Mouse (Mus musculus) embryonic facial prominence, embryonic 14.5 days (tissue): ENCODE results near the gene Sun2. TPM values are rescaled to one million over a fixed set of nuclear protein-coding genes. Genes with fewer than 3 reads are reported as not detected.
A peak's percentile ranks its signal among the peaks of the same experiment; 100 is the strongest.

ENCODE experiments used
- ATAC-seq: fragments of 200-750 bp; cut with Nextera tagmentation; 2 replicates; pipeline ENCODE4 v1.8.0; 2017; ENCODE audit warnings: low read depth, moderate number of reproducible peaks, moderate TSS enrichment
- DNase-seq: peaks from one replicate; pipeline ENCODE4 v3.0.0-alpha.2; 2015; ENCODE audit warnings: low spot score
- H3K27ac ChIP-seq: fragments of 300-500 bp; sonication (generic); replicated peaks from 2 replicates; pipeline ENCODE4 v1.5.1; 2014; ENCODE audit warnings: low read depth, mild to moderate bottlenecking, low read length, moderate library complexity
- H3K27me3 ChIP-seq: fragments of 300-500 bp; sonication (generic); replicated peaks from 2 replicates; pipeline ENCODE4 v1.6.1; 2014; ENCODE audit warnings: low read length; ENCODE audit not compliant: control insufficient read depth, insufficient read depth
- H3K36me3 ChIP-seq: fragments of 300-500 bp; sonication (generic); 2 replicates; pipeline ENCODE4 v1.6.1; 2014; ENCODE audit warnings: low read length, mixed read lengths; ENCODE audit not compliant: control insufficient read depth, insufficient read depth
- H3K4me1 ChIP-seq: fragments of 300-500 bp; sonication (generic); 2 replicates; pipeline ENCODE4 v1.6.1; 2014; ENCODE audit warnings: antibody characterized with exemption, low read length; ENCODE audit not compliant: control insufficient read depth, insufficient read depth
- H3K4me2 ChIP-seq: fragments of 300-500 bp; sonication (generic); 2 replicates; pipeline ENCODE4 v1.6.1; 2014; ENCODE audit warnings: low read depth, mild to moderate bottlenecking, low read length, moderate library complexity, mixed read lengths
- H3K4me3 ChIP-seq: fragments of 300-500 bp; sonication (generic); 2 replicates; pipeline ENCODE4 v1.5.1; 2014; ENCODE audit warnings: low read depth, mild to moderate bottlenecking, low read length
- H3K9ac ChIP-seq: fragments of 300-500 bp; sonication (generic); 2 replicates; pipeline ENCODE4 v1.6.1; 2014; ENCODE audit warnings: low read depth, mild to moderate bottlenecking, low read length, moderate library complexity, mixed read lengths
- H3K9me3 ChIP-seq: fragments of 300-500 bp; sonication (generic); 2 replicates; pipeline ENCODE4 v1.6.1; 2016; ENCODE audit warnings: low read length; ENCODE audit not compliant: control insufficient read depth
- WGBS: fragments of 180-500 bp; shearing (Covaris S2); extraction: QIAGEN DNeasy Blood & Tissue Kit; methylation state at CpG from one replicate; pipeline ENCODE4 v1.1.7; 2014; 5-methylcytosine and 5-hydroxymethylcytosine counted together
- polyA plus RNA-seq: library from polyadenylated mRNA; unstranded; fragments of >200 nt; fragmentation: Nextera tagmentation; extraction: Ambion mirVana; gene quantifications from 2 replicates; pipeline ENCODE4 v1.2.1, GENCODE M21; 2014

The Sun2 gene
- polyA plus RNA-seq, 1 experiment from 2014 or later, result 5.9 TPM

GRCm38 (mm10) chr15:79691023-79691508, 51.3 kb downstream of the Sun2 start:
- Histone ChIP-seq H3K4me2 (peak overlapping the region; percentile 97), H3K9me3 (no peaks in the 10 kb centered on the region), H3K4me3 (peak overlapping the region; percentile 96), H3K27ac (peak overlapping the region; percentile 80), H3K27me3 (no peaks in the 10 kb centered on the region), H3K9ac (peak overlapping the region; percentile 95), H3K36me3 (peaks cover 16% of the 10 kb centered on the region; the same call in 1 of the 2 replicates), H3K4me1 (peaks cover 21% of the 10 kb centered on the region)
- WGBS, result 0% methylated on average over 4 of the region's 53 CpGs
- no peak for DNase-seq
- peak; percentile 5 for ATAC-seq

- Histone ChIP-seq H3K9ac (peak within 1 kb of the TSS; percentile 95), H3K9me3 (no peaks in the 10 kb centered on the region), H3K27ac (peak within 1 kb of the TSS; percentile 80), H3K4me2 (peak within 1 kb of the TSS; percentile 97), H3K36me3 (peaks cover 13% of the 10 kb centered on the region; the same call in 1 of the 2 replicates), H3K4me3 (peak within 1 kb of the TSS; percentile 96), H3K4me1 (peaks cover 27% of the 10 kb centered on the region), H3K27me3 (no peaks in the 10 kb centered on the region)
- ATAC-seq (peak; percentile 97), DNase-seq (peak; percentile 100)
- WGBS, result 0% methylated on average over 33 of the region's 45 CpGs
Measured at GRCm38 (mm10) chr15:79690426-79691022, 51.8 kb downstream of the Sun2 start, which contains the start of gene Gtpbp1. TSS of gene Gtpbp1 (plus strand) at chr15:79690845.

GRCm38 (mm10) chr15:79689662-79690425, 52.5 kb downstream of the Sun2 start:
- Histone ChIP-seq H3K9me3 (no peaks in the 10 kb centered on the region), H3K27ac (no peak overlapping the region; the same call in 1 of the 2 replicates), H3K4me3 (peak overlapping the region; percentile 96), H3K27me3 (no peaks in the 10 kb centered on the region), H3K9ac (0 out of 2 replicates have a peak overlapping the region, but pooled peaks have one; percentile 32), H3K36me3 (0 out of 2 replicates have a peak, but pooled peaks cover 7% of the 10 kb centered on the region), H3K4me1 (peaks cover 34% of the 10 kb centered on the region), H3K4me2 (peak overlapping the region; percentile 63)
- DNase-seq (no peak), ATAC-seq (no peak)
- 13% methylated on average over 24 of the region's 24 CpGs for WGBS

GRCm38 (mm10) chr15:79688268-79688956, 53.9 kb downstream of the Sun2 start:
- H3K27ac ChIP-seq, result peak overlapping the region; percentile 94
- no peak for ATAC-seq
- 2% methylated on average over 8 of the region's 8 CpGs for WGBS
- H3K36me3 ChIP-seq, result no peaks in the 10 kb centered on the region
- H3K4me3 ChIP-seq, result peak overlapping the region; percentile 72
- peaks cover 48% of the 10 kb centered on the region for H3K4me1 ChIP-seq
- H3K9ac ChIP-seq, result peak overlapping the region; percentile 95
- H3K4me2 ChIP-seq, result peak overlapping the region; percentile 88
- H3K27me3 ChIP-seq, result no peaks in the 10 kb centered on the region
- no peak for DNase-seq
- H3K9me3 ChIP-seq, result no peaks in the 10 kb centered on the region

- peak within 1 kb of the TSS; percentile 88 for H3K4me2 ChIP-seq
- H3K27me3 ChIP-seq, result no peaks in the 10 kb centered on the region
- ATAC-seq (peak; percentile 53), DNase-seq (peak; percentile 96)
- H3K9ac ChIP-seq, result peak within 1 kb of the TSS; percentile 95
- H3K4me1 ChIP-seq, result peaks cover 48% of the 10 kb centered on the region
- H3K4me3 ChIP-seq, result peak within 1 kb of the TSS; percentile 72
- 0% methylated on average over 17 of the region's 72 CpGs for WGBS
- H3K27ac ChIP-seq, result peak within 1 kb of the TSS; percentile 94
- no peaks in the 10 kb centered on the region for H3K9me3 ChIP-seq
- no peaks in the 10 kb centered on the region for H3K36me3 ChIP-seq
Measured at GRCm38 (mm10) chr15:79687646-79688267, 54.6 kb downstream of the Sun2 start, which contains the start of gene Josd1. TSS of gene Josd1 (minus strand) at chr15:79687919.

- Histone ChIP-seq H3K4me2 (peak overlapping the region; percentile 88), H3K27me3 (no peaks in the 10 kb centered on the region), H3K4me3 (peak overlapping the region; percentile 72), H3K36me3 (no peaks in the 10 kb centered on the region), H3K4me1 (peaks cover 46% of the 10 kb centered on the region), H3K9ac (peak overlapping the region; percentile 95), H3K27ac (peak overlapping the region; percentile 94), H3K9me3 (no peaks in the 10 kb centered on the region)
- ATAC-seq, result no peak
- WGBS, result under 1% methylated on average over 24 of the region's 33 CpGs
- peak; percentile 33 for DNase-seq
Measured at GRCm38 (mm10) chr15:79687175-79687574, 55.2 kb downstream of the Sun2 start.

GRCm38 (mm10) chr15:79686046-79686869, 56.1 kb downstream of the Sun2 start:
- Histone ChIP-seq H3K4me1 (peaks cover 39% of the 10 kb centered on the region), H3K9ac (peak overlapping the region; percentile 95), H3K36me3 (no peaks in the 10 kb centered on the region), H3K9me3 (no peaks in the 10 kb centered on the region), H3K4me2 (peak overlapping the region; percentile 88), H3K4me3 (peak overlapping the region; percentile 72), H3K27ac (peak overlapping the region; percentile 94; the same call in 1 of the 2 replicates), H3K27me3 (no peaks in the 10 kb centered on the region)
- ATAC-seq (no peak), DNase-seq (no peak)
- 18% methylated on average over 13 of the region's 15 CpGs for WGBS
